Mouse (Mus musculus): ENCODE results near the gene Olfr373. TPM values are rescaled to one million over a fixed set of nuclear protein-coding genes. Genes with fewer than 3 reads are reported as not detected.
"Not testable (repeated sequence)": the region's sequence is repeated elsewhere in the genome, so short reads cannot be mapped to it uniquely, and the experiment has no call there.

Gene Olfr373
- not detected for total RNA-seq (2021)

- DNase-seq, result not testable (repeated sequence)
These were observed at the start of gene Olfr373 for GRCm38 (mm10) chr8:72082877-72083276. TSS of gene Olfr373 (plus strand) at chr8:72083177.

- DNase-seq, result not testable (repeated sequence)
These were observed 42.1 kb upstream of the Olfr373 start, which contains the start of gene Olfr372 for GRCm38 (mm10) chr8:72040918-72041317. TSS of gene Olfr372 (plus strand) at chr8:72041218.

DNA sequence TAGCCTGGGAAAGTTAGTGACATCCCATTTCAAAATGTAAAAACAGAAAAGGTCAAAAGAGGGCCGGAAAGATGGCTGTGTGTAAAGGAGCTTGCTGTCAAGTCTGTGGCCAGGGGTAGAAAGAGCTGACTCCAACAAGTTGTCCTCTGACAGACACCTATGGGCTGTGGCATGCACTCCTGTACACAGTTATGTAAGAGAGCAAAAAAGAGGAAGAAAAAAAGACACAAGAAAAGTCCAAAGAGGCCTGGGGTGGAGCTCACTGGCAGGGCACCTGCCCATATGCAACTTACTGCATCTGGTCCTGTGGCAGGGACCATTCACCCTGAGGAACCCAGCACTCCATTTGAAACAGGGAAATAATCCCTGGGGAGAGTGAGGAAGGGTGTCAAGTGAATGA lies 40.5 kb upstream of the Olfr373 start:
- DNase-seq, result no peak

GRCm38 (mm10) chr8:72054633-72055032 lies 28.3 kb upstream of the Olfr373 start:
- DNase-seq, result not testable (repeated sequence)

DNA sequence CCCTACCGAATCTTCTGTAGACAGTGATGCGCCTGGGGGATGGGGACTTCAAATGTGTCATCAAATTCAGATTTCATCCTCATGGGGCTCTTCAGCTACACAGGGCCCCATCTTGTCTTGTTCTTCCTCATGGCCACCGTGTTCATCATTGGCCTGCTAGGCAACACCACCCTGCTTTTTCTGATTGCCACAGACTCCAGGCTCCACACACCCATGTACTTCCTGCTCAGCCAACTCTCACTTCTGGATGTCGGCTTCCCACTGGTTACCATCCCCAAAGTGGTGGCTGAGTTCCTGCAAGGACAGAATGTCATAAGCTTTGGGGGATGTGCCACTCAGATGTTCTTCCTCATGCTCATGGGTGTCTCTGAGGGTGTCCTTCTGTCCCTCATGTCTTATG lies 25.3 kb upstream of the Olfr373 start:
- not testable (repeated sequence) for DNase-seq

- not testable (repeated sequence) for DNase-seq
These were observed 16.1 kb upstream of the Olfr373 start for GRCm38 (mm10) chr8:72066819-72067399.

DNA sequence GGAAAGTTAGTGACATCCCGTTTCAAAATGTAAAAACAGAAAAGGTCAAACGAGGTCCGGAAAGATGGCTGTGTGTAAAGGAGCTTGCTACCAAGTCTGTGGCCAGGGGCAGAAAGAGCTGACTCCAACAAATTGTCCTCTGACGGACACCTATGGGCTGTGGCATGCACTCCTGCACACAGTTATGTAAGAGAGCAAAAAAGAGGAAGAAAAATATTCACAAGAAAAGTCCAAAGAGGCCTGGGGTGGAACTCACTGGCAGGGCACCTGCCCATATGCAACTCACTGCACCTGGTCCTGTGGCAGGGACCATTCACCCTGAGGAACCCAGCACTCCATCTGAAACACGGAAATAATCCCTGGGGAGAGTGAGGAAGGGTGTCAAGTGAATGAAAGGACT lies 1.8 kb downstream of the Olfr373 start:
- no peak for DNase-seq

DNA sequence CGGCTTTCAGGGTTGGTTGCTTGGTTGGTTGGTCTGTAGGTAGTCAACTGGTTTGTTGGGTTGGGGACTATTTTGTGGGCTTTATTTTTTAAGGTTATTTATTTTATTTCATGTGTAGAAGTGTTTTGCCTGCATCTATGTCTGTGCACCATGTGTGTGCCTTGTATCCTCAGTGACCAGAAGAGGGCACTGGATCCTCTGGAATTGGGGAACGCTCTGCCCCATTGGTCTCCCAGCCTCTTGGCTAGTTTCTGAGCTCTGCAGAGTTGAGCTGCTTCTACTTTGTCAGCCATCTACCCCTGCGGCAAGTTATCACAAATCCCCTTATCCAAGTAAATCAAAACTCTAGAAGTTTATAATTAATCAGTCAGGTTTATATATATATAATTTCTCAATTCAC lies 4.6 kb downstream of the Olfr373 start:
- not testable (repeated sequence) for DNase-seq

DNA sequence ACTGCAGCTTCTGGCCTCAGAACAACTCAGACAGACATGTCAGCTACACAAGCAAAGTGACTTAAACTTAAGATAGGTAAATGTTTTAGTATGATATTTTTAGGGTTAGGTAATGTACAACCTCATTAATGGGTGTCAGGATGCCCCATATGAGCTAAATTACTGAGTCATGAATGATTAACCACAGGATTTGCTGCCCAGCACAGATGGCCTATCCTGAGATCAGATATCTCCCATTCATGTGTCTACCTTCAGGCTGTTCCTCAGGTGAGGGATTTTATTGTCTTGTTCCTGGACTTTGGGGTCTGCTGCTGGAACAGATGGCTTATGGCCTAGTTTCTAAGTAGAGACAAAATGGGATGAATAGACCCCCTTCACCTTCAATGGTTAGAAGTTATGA lies 13.7 kb downstream of the Olfr373 start:
- not testable (repeated sequence) for DNase-seq

- peak; percentile 60 for DNase-seq
These were observed 16.6 kb downstream of the Olfr373 start for GRCm38 (mm10) chr8:72099377-72100103.

- no peak for DNase-seq
These were observed 22.2 kb downstream of the Olfr373 start for GRCm38 (mm10) chr8:72105165-72105564.

GRCm38 (mm10) chr8:72106740-72107139 lies 23.8 kb downstream of the Olfr373 start, which contains the start of gene Olfr374:
TSS of gene Olfr374 (plus strand) at chr8:72107040.
- no peak for DNase-seq

DNA sequence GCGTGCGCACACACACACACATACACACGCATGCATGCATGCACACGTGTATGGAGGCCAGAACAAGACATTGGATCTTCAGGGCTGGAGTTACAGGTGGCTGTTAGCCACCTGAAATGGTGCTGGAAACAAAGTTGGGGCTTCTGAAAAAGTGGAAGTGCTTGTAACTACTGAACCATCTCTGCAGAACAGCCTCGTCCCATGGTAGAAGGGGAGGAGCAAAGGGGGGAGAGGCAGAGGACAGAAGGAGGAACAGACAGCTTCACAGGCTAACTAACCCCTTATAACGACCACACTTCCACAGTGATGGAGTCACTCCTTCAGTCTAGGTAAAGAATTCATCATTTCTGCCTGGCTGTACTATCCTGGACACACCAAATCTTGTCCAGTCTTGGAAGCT lies 27.9 kb downstream of the Olfr373 start:
- no peak for DNase-seq

DNA sequence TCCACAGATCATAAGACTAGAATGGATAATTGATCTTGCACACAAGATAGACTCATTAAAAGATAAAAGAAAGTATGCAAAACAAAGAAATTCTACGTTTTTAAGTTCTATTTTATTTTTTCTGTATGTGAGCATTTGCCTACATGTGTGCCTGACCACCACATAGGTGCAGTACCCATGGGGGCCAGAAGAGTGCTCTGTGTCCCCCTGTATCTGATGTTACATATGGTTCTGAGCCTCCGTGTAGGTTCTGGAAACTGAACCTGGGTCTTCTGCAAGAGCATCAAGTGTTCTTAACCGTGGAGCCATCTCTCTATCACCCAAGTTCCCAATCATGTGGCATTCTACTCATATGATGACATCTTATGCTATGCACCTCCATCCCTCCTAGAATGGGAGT lies 29.5 kb downstream of the Olfr373 start:
- DNase-seq, result no peak

GRCm38 (mm10) chr8:72115202-72115601 lies 32.2 kb downstream of the Olfr373 start:
- no peak for DNase-seq

DNA sequence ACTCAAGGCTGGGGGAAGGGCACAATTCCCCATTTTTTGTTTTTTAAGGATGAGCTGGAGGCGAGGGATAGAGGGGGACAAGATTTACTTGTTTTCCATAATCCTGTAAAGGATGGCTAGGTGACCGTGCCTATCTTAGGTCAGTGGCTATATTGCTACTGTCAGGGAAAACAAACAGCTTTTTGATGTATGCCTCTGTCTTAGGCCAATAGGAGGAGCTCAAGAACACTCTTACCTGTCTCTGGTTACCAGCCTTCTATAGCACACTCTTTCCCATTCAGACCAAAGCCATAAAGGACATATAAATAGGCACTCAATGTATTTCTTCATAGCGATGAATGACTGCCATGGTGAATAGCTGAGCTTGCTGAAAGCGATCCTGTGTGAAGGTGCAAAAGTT lies 35.6 kb downstream of the Olfr373 start:
- DNase-seq, result no peak

GRCm38 (mm10) chr8:72121486-72121885 lies 38.5 kb downstream of the Olfr373 start:
- not testable (repeated sequence) for DNase-seq

GRCm38 (mm10) chr8:72121997-72122396 lies 39.0 kb downstream of the Olfr373 start:
- no peak for DNase-seq

DNA sequence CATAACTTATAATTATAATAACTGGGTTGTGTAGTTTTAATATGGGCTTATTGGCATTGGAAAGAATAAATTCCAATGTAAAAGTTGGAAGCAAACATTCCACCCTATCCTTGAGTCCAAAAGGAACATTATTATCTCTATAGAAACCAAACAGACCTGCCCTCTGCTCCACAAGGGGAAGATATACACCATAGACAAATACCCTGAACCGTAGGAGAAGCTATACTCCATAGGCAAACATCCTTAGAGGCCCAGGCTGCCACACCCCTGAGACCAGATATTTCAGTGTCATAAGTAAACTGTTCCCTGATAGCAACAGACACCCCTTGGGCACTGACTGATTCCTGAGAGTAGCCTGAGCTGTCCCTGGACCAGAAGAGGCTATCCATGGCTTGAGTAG lies 44.9 kb downstream of the Olfr373 start:
- DNase-seq, result no peak

DNA sequence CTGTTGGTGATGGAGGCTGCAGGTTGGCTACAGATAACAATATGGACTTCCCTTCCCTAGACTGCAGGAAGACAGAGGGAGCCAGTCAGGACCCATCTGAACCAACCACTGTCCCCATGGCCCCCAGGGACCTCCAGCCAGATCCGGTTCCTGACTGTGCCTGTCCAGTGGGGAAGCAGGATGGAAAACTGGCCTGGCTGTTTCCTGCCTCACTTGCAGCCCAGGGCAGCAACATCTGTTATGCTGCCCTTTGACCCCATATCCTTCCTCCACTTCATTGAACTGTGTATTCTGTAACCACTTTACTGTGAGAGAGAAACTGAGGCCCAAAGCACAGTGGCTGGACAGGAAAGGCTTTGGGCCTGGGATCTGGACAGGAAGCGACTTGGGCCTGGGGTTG lies 48.3 kb downstream of the Olfr373 start:
- peak; percentile 48 for DNase-seq

DNA sequence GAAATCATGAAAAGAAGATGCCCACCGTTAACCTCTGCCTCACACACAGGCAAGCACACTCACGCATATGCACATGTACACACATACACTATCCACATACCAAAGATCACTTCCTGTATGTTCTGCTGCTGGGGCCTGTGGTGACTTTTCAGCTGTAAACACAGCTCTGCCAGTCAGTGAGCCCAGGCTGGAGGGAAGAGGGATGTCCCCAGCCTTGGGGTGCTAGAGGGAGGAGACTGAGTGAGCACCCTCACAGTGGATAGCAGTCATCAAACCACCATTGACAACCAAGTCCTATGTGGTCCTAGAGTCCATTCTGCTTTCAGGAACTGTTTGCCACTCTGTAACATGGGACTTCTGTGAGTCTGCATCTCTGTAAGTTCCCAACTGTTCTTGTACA lies 48.9 kb downstream of the Olfr373 start:
- DNase-seq, result no peak

DNA sequence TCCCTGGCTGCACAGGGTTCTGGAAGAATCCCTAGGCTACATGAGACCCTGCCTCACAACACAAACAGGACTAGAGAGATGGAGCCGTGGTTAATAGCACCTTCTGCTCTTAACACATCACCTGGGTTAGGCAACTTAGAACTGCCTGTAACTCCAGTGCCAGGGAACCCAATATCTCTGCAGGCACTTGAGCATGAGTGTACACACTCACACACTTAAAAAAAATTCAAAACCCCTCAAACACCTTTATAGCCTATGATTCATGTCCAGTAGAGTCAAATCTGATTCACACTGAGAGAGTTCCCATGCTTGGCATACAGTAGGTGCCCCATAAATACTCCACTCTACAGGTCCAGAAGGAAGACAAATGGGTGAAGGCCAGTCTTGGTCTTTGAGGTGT lies 49.4 kb downstream of the Olfr373 start:
- no peak for DNase-seq

DNA sequence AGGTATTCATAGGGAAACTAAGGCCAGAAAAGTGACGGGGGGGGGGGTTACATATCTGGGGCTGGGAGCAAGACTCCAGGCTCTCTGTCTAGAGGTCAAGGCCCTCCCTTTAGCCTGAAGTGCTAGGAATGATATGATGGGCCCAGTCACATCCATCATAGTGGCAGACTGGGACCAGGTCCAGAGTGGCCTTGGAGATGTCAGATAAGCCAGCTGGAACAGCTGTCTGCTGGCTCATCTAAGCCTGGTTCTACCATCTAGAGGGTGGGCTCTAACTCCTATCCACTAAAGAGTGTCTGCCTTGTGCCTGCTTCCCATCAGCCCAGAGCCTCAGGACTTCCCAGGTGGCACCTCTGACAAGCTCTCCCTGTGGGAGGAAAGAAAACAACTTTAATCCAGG lies 49.9 kb downstream of the Olfr373 start:
- DNase-seq, result no peak

DNA sequence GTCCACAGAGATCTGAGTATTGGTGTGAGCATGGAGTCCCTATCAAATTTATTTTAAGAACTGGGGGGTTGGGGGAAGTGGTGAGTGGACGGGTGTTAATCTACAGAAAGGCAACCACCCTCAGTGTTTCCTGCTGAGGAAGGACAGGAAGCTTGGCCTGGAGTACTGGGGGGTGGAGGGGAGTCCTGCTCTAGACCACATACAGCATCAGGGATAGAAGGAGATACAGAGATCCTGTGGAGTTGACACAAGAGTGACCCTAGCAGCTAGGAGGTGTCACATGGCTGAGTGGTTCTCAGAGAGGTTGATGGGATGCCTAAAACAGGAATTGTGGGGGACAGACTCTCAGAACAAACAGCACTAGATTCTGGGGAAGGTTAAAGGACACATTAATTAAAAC lies 50.5 kb downstream of the Olfr373 start:
- DNase-seq, result no peak
